Mouse (Mus musculus) heart, postnatal 0 days (tissue): ENCODE results near the gene Foxj3.
"Not testable (repeated sequence)": the region's sequence is repeated elsewhere in the genome, so short reads cannot be mapped to it uniquely, and the experiment has no call there.

Experiments used
- CTCF ChIP-seq: IDR thresholded peaks from 2 replicates; pipeline ENCODE4 v1.5.1; 2016; ENCODE audit warnings: antibody characterized with exemption, control low read depth, low read depth
- EP300 ChIP-seq: IDR thresholded peaks from 2 replicates; pipeline ENCODE4 v1.6.1; 2016; ENCODE audit warnings: antibody characterized with exemption, low read depth

DNA sequence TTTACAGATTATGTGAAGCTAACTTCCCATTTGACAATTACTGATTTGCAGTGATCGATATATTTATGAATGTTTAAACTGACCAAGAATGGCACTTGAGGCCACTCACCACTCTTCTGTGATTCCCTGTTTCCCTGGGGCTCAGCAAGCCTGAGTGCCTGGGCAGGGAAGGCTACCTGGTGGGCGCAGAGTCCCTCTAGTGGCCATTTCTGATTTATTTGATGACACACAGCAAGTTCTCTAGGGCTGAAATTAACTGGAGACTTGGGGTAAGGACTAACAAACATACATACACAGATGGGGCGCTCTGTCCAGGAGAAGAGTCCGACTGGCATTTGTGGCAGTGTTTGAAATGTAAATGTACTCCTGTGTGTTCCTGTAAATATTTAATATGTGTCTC lies 91.6 kb downstream of the Foxj3 start:
- TF ChIP-seq CTCF, result 0 out of 2 replicates have a peak, but pooled peaks have one; percentile 10
- not testable (repeated sequence) for TF ChIP-seq EP300
